15 mouse cellular contexts compared by ENCODE assay signal in the genomic region with DNA sequence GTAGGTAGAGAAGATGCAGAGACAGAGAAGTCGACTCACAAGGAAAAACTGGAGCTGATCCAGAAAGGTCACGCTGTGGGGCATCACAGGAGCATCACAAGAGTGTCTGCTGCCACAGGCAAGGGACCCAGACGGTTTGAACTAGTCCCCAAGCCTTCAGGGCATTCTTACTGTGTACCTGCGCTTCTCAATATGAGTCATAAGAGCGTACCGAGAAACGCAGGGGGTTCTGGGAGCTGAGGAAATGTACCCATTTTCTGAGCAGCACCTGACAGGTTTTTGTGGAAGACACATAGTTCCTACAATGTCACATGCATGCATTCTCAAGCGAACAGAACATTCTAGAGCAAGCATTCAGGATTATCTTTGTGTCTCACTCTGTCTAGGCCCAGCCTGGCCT.
"Had no signal": no experiment of that assay in that cellular context is flagged by ENCODE, and none has a peak within 500 bp of the region (broad histone marks: within the 10 kb centered on the region; RNA-seq: fewer than 3 reads in every experiment).

No protein-coding gene starts in this region.

- H3K27me3 ChIP-seq: neural tube, embryonic 13.5 days; neural tube, embryonic 15.5 days; stomach, embryonic 15.5 days had no signal

- H3K27ac ChIP-seq: neural tube, embryonic 13.5 days; neural tube, embryonic 15.5 days; stomach, embryonic 15.5 days; stomach, postnatal 0 days had no signal

- H3K9me3 ChIP-seq: neural tube, embryonic 13.5 days; neural tube, embryonic 15.5 days; stomach, embryonic 15.5 days had no signal

- H3K36me3 ChIP-seq: neural tube, embryonic 13.5 days; neural tube, embryonic 15.5 days; stomach, embryonic 15.5 days had no signal

- DNase-seq: retina, postnatal 1 day; right cerebral cortex, adult 18-20 months; right cerebral cortex, postnatal 14 days; right cerebral cortex, postnatal 25 days; right cerebral cortex, postnatal 4 days; thymus, adult 18-20 months; thymus, adult 2 months; thymus, postnatal 14 days; thymus, postnatal 25 days; thymus, postnatal 36 days; thymus, postnatal 4 days had no signal

- H3K4me2 ChIP-seq: neural tube, embryonic 13.5 days; neural tube, embryonic 15.5 days; stomach, embryonic 15.5 days had no signal

- H3K9ac ChIP-seq: neural tube, embryonic 13.5 days; neural tube, embryonic 15.5 days; stomach, embryonic 15.5 days had no signal

- H3K4me1 ChIP-seq: neural tube, embryonic 13.5 days; neural tube, embryonic 15.5 days had no signal

- H3K4me3 ChIP-seq: neural tube, embryonic 13.5 days; neural tube, embryonic 15.5 days; stomach, embryonic 15.5 days had no signal
